Mouse (Mus musculus) granulocyte monocyte progenitor cell, adult 5-6 weeks (primary cell): ENCODE measurements around the gene Dydc2. TPM values are rescaled to one million over a fixed set of nuclear protein-coding genes. Genes with fewer than 3 reads are reported as not detected.
A peak's percentile ranks its signal among the peaks of the same experiment; 100 is the strongest.
"Not testable (repeated sequence)": the region's sequence is repeated elsewhere in the genome, so short reads cannot be mapped to it uniquely, and the experiment has no call there.

Experiments used
- ATAC-seq: replicated peaks from 2 replicates; pipeline ENCODE4 v1.8.0; 2016; ENCODE audit warnings: mild to moderate bottlenecking, moderate TSS enrichment, inconsistent platforms; ENCODE audit not compliant: poor library complexity, severe bottlenecking
- total RNA-seq, 2 experiments: library from RNA; stranded (forward) in 1 of 2; stranded (reverse) in 1 of 2; fragments of 200-712, 200-1000 nt in 1 of 2; fragments of >200 nt in 1 of 2; fragmentation: Nextera tagmentation in 1 of 2; gene quantifications; 2 replicates each; pipeline ENCODE4 v1.2.3; 2014 to 2017

Gene Dydc2
- total RNA-seq (2014; fragmentation: Nextera tagmentation) (not detected in 2 replicates), total RNA-seq (2017) (not detected in 2 replicates)

GRCm38 (mm10) chr14:41069108-41069507, at the start of gene Dydc2:
Gene Dydc2 (minus strand): TSS chr14:41069208.
- no peak for ATAC-seq

DNA sequence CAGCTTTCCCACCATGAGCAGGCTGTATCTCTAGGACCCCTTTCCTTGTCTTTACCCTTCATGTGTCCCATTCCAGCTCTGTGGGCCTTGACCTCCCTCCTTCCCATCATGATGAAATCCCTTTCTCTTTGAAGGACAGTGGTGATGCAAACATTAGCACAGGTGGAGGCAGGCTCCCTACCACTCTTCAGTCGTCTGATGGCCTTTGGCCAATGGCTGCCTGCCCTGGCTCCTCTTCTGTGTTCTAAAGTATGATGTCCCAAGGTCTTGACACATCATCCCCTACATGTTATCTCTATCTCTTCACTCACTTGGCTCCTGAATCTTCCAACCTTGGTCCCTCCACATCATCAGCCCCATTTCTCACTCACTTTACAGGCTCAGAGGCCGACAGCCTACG, 47.3 kb upstream of the Dydc2 start:
- no peak for ATAC-seq

DNA sequence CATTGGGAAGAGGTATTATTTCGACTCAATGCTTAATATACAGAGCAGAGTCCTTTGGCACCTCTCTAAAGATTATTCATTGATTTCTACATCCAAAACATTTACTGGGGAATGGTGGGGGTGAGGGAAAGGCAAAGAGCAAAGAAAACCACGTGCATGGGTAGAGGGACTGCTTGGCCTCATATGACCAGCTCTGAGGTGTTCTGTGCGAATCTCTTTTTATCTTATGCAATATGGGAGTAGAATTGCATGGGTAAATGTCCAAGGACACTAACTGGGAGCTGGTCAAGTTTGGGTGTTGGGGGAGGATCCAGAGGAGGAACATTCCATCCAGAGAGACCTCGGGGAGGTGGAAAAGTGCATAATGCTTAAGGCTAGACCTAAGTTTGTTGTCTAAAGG, 43.9 kb upstream of the Dydc2 start:
- ATAC-seq = no peak

GRCm38 (mm10) chr14:41111031-41111668, 42.1 kb upstream of the Dydc2 start:
- ATAC-seq = no peak

GRCm38 (mm10) chr14:41104853-41105444, 35.9 kb upstream of the Dydc2 start, which contains the start of gene Mat1a:
Gene Mat1a (plus strand): TSS chr14:41105035.
- no peak for ATAC-seq

DNA sequence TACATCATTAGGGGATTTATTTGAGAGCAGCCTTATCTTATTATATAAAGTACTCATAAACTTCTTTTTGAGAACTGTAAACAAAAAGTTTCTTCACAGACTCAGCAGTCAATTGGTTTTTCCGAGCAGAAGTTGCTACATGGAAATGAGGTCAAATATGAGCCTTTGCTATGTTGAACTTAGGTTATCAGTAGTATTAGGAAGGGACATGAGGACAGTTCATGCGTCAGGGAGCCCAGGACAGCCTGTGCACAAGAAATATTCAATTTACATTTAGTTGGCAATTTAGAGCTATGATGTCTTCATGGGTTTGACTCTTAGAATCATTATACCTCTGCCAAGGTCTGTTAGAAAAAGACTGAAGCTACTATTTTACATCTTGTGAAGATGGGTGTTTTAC, 33.3 kb upstream of the Dydc2 start:
- no peak for ATAC-seq

GRCm38 (mm10) chr14:41101242-41101641, 32.2 kb upstream of the Dydc2 start:
- no peak for ATAC-seq

DNA sequence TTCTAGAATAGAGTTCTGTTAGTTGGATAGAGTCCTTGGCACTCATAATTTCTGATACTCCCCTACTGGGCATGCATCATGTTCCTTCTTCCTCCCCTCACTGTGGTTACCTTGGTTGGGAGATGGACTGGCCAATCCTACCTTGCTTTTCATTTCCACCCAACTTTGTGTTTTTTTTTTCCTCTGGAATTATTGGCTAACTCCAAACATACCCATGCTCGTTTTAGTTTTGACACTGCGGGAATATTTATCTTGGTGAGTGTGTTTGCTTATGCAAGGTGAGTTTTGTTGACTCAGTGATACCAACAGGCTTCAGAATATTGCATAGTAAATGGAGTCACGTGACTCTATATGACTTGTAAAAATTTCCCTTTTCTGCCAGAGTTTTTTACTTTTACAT, 31.7 kb upstream of the Dydc2 start:
- no peak for ATAC-seq

DNA sequence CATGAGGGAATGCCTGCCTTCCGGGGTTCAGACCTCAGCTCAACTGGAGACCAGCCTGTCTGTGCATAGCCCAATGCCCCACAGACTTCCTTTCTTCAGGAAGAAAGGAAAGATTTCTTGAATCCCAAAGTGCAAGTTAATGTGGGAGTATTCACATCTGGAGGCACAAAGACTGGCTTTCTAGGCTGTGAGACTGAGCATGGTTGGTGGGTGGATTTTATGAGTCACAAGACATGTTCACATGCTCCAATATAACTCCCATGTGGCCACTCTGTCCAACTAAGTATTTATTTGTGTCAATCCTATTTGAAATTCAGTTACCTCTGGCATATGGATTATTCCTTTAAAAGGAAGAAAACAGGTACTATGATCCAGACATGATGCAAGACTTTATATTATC, 29.7 kb upstream of the Dydc2 start:
- no peak for ATAC-seq

DNA sequence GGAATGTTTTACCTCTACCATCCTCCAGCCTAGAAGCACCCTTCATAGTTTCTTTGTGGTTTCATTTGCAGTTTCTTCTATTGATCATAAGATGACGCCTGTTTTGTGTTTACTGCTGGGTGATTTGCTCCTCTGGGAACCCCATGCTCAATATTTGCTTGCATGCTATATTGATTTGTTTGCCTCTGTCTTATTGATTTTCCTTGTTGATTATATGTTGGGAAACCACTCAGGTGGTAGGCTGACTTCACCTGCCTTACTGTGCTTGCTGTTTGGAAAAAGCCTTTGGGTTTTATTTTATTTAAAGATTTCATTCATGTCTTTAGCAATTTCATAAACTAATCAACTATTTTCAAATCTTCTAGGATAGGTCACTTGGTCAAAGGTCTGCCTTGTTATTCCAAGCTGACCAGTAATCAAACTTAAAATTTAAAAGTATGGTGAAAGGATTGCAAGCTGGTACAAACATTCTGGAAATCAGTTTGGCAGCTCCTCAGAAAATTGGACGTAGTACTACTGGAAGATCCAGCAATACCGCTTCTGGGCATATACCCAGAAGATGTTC, 27.4 kb upstream of the Dydc2 start:
- no peak for ATAC-seq

GRCm38 (mm10) chr14:41094114-41094513, 25.1 kb upstream of the Dydc2 start:
- no peak for ATAC-seq

DNA sequence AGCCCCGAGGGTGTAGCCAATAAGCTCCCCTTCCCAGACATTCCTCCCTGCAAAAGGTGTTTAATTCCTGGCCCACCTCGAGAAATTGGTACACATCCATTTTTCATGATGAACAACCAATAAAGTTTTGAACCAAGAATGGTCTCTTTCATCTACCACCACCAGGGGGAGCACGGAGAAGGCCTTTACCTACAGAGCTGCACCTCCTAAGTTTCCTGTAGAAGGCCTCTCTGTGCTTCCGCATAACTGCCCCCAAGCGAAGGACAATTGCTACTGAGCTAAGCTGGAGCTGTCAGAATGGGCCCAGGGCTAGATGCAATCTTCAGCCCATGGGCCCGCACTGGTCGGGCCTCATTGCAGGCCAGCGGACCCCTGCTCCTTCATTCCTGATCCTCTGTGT, 21.8 kb upstream of the Dydc2 start:
- peak; percentile 30; the same call in 1 of the 2 replicates for ATAC-seq

GRCm38 (mm10) chr14:41087509-41087908, 18.5 kb upstream of the Dydc2 start:
- no peak for ATAC-seq

GRCm38 (mm10) chr14:41082408-41082807, 13.4 kb upstream of the Dydc2 start:
- no peak for ATAC-seq

- peak; percentile 35 for ATAC-seq
Measured at GRCm38 (mm10) chr14:41072944-41073275, 3.9 kb upstream of the Dydc2 start.

GRCm38 (mm10) chr14:41072229-41072943, 3.4 kb upstream of the Dydc2 start, which contains the start of gene Dydc1:
Gene Dydc1 (plus strand): TSS chr14:41072911.
- peak; percentile 22 for ATAC-seq

DNA sequence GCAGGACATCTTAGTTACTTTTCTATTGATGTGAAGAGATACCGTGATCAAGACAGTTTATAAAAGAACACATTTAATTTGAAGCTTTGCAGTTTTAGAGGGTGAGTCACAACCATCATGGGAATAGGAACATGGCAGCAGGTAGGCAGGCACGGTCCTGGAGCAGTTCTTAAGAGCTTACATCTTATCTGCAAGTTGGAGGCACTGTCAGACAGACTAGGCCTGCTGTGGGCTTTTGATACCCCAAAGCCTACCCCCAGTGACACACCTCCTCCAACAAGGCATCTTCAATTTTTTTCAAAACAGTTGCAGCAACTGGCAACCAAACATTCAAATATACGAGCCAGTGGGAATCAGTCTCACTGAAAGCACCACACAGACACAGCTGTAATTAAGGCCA, 1.3 kb upstream of the Dydc2 start:
- ATAC-seq = no peak

DNA sequence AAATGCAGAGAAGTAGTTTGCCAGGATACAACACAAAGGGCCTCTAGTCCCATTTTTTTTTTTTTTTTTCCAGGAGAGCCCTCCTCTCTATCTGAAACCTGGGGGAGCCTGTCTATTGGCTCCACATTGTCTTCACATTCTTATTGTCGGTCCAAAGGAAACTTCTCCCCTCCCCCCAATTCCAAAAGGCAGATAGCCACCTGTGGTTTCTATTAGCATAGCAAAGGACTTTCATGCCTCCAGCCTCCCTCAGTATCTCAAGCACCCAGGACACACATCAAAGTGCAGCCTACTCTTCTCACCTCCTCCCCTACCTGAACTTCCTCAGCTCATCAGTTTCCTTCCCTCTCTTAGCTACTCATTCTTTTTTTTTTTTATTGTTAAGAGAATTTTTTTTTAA, 2.6 kb downstream of the Dydc2 start:
- ATAC-seq = no peak

- no peak for ATAC-seq
Measured at GRCm38 (mm10) chr14:41065168-41065567, 3.8 kb downstream of the Dydc2 start.

DNA sequence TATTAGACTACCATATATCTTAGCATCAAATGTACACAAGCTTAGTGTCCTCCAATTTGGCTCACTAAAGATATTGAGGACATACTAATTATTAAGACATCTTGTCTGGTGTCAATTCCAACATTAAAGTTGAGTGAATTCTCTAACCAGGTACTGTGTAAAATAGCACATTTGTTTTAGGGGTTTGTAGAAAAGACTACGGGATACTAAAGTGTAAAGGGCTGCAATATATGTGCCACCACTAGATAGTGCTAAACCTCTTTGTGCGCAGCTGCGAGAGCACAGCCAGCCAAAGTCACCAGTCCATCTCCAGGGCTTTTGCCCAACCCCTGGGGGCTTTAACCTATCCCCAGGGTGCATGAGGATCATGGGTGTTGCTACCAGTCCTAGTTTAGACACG, 15.8 kb downstream of the Dydc2 start:
- not testable (repeated sequence) for ATAC-seq

GRCm38 (mm10) chr14:41052481-41052880, 16.5 kb downstream of the Dydc2 start:
- ATAC-seq = no peak
